Mouse (Mus musculus) spleen, postnatal 36 days (tissue): ENCODE results near the gene Ldb3.

Source experiments
- DNase-seq, 2 experiments: peaks; one replicate each; pipeline ENCODE4 v3.0.0; 2022; ENCODE audit warnings: low spot score in 2 of 2, mixed read lengths in 1 of 2

Gene Ldb3

DNA sequence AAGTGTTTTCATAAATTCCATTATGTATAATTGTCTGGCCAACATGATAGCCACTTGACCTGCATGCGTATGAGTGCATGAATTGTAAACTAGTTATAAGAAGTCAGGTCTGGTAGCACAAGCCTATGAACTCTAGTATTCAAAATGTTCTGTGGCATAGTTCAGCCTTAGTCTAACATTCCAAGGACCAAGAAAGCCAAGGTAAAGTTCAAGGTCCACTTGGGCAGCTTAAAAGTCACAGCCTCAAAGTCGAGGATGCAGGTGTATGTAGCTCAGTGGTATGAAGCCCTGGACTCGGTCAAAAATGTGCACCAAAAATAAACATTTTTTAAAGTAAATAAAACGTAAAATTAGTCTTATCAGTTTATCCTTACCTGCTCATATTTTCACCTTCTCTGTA, 75.9 kb downstream of the Ldb3 start:
- no peak for DNase-seq

DNA sequence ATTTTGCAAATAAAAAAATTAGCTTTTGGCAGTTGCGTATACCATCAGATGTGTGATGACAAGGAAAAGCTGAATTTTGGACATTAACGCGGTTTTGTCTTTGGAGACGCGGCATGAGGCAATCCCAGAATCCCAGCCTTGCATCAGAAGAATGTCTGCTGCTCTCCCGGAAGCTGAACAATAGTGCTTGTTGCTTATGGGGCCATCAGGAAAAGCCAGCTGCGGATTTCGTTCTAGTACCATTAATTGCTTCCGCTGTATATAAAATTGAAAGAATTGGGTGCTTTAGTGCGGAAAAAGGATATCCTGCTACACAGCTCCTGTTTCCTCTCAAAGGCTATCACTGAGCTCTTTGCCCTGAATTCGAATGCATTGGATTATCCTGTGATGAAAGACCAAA, 76.6 kb downstream of the Ldb3 start:
- DNase-seq: no peak

DNA sequence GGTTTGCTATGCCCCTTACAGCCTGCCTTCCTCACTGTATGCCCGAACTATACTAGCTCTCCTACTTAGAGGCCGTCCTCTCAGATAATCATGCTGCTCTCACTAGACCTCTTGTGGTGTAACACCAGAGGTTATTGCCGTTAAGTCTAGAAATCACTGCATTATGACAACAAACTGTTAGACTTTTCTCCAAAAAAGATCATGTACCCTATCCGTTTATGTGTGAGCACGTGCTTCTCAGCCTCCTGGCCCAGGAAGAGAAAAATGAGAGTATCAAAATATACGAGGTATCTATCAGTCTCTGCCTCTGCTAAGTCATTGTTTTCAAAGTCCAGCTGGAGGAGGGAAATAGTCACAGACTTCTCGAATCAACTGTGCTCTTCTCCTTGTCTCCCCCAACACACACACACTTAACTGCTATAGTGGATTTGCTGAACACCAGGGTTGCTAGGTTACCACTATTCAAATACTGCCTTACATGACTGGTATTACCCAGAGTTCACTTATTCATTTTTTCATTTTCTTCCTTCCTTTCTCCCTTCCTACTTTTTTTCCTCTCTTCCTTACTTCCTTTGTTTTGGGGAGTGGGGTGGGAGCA, 79.5 kb downstream of the Ldb3 start:
- DNase-seq: no peak

DNA sequence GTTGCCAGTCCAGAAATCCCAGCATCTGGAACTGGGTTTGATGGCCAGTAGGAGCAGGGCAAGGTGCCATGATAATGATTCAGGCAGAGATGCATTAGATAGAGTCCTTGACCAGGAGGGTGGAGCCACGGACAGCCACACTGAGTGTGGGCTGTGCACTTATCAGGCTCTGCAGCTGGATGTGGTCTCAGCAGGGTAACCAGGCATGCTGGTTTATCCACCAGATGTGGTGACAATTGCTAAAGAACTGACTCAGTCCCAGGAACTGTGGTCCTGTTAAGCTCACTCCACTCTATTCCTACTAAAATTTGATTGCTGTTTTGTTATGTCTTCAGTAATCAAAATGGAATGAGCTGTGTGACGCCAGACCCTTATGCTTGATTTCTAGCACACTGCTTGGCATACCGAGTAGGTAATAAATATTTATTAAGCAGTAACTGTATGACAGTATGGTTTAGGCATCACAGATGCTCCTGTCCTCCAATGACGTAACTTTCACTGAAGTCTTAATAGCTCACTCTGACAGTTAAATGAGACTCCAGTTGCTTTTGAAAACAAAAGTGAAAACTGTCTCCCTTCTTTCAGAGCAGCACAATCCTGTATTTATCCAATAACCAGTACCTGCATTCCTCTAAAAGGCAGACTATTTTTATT, 80.2 kb downstream of the Ldb3 start:
- DNase-seq: no peak

DNA sequence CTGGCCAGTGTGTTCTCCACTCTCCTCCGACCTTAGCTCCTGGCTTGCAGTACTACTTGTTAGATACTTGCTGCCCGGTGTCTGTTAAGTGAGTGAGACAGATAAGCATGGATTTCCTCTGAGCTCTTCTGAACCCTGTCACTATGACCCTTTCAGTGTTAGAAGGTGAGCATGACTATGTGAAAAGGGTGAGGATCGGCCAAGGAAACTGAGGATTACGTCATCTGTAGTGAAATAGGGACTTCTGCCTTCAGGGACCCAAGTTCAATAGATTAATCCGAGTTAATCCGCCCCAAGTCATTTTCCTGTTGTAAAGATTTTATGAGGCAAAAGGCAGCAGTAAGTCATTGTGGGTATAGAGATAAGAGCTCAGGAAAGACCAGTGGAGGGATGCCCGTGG, 83.2 kb downstream of the Ldb3 start:
- DNase-seq: no peak

DNA sequence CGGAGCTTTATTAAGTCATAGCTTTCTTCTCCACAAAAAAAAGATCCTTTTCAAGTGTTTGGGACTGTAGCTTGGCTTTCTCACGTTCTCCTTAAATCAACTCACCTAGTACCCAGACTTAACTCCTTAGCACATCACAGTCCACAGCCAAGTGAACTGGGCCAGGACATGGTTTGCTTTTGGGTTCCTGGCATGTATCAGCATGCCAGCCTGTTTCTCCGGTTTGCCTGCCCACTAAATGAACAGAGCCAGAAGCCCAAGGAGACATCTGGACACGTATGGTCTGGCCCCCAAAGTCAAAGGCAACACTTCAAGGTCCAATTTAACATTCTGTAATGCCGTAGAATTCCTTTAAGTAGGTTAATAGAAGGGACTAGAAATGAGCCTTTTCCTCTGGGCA, 84.1 kb downstream of the Ldb3 start:
- DNase-seq: no peak

DNA sequence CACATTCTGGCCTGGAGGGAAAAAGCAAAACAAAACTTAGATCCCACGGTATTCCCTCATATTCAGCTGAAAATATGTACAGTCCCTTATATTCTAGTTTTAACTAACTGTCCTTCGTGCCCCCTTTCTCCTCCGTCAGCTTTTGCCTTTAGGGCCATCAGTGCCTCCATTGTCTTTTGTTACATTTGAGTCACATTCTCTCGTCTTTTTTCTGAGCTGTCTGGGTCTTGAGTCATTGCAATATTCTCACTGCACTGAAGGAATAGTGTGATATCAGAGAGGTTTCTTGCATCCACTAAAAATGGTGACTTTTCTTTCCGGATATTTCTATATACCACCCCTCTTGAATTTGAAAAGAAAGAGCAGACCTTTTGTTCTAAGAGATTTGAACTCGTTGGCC, 84.7 kb downstream of the Ldb3 start:
- no peak for DNase-seq

DNA sequence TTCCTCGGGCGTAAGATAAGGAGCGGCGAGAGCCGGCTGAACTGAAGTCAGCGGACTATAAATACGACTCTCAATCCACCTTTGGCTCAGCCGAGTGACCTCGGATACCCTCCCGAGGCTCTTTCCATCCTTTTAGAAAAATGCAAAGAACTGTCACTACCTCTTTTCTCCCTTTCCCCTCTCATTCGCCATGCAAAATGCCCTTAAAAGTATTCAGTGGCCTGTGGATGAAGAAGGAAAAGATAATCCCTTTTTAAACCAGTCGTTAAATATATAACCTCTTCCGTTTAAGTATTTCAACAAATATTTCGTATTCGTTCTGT, 85.2 kb downstream of the Ldb3 start, which contains the start of gene Bmpr1a:
Bmpr1a (minus strand) TSS at position 17 of the 323 bp plus-strand sequence.
- no peak for DNase-seq

DNA sequence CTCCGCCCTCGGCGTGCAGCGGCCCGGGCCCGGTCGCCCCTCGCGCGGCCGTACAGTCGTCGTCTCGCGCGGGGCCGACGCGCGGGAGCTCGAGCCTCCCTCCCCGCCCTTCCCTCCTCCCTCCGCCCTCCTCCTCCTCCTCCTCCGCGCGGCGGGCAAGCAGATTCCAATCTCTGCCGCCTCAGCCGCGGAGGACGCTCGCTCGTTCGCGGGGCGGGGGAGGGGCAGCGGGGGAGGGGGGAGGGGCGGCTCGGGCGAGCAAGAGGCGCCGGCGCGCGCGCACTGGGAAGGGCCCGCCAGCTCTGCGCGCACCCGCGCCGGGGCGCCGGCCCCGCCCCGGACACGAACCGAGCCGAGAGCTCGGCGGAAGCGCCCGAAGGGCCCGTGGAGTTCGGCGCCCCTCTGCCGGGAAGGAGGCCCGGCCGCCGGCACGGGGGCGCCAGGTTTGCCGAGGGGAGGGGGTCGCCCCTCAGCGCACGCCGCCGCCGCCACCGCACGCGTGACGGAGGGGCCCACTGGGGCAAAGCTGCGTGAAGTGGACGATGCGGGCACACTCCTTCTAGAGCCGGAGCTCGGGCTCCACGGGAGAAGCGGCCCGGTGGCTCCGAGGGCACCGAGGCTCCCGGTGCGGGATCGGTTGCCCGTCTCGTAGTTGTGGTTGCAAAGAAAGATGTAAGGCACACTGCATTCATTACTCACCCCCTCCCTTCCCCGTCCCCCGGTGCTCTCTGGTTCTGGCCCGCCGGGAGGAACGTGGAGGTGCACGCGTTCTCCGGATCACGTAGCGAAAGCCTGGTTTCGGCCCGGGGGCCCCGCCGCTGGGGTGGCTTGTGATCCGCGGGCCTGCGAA, 85.8 kb downstream of the Ldb3 start:
- DNase-seq: peak; percentile 39 to 43

DNA sequence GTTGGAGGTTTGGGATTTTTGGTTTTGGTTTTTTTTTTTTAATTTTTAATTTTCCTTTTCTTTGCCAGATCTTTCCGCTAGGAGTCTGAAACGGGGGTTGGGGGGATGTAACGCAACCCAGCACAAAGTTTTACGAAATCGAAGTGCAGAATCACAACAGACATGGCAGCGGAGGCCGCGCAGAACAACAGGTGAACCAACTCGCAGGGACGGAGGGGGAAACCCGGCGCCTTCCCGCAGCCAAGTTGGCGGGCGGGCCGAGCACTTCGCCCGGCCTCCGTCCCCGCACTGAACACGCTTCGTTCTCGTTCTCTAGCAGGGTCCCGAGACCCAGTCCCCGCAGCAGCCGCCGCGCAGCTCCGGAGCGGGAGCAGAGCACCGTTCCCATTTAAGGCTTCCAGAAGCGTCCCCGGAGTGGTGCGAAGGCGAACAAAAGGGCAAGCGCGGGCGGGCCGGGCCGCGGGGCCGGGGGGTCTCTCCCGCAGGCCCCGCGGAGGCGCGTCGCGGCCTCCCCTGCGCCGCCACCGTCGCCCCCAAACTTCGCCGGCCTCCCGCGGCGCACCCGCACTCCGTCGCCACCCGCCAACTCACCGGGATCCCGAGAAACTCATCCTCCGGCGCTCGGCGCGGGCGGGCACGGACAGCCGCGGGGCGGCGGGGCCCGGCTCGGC, 86.5 kb downstream of the Ldb3 start:
- no peak for DNase-seq

DNA sequence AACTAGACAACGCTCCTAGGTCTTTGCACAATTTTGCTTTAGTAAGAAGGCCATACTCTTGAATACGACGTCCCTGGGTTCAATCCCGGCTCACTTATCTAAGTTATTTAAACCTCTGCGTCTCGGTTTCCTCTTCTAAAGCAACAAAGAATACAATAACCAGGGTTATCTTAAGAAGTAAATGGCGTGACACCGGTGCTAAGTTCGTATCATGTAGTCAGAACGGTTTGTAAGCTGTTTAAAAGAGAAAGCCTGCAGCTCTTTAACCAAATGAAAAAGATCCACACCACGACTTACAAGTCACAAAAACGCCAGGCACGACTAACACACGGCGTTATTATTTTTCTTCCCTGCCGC, 87.1 kb downstream of the Ldb3 start:
- DNase-seq: no peak

DNA sequence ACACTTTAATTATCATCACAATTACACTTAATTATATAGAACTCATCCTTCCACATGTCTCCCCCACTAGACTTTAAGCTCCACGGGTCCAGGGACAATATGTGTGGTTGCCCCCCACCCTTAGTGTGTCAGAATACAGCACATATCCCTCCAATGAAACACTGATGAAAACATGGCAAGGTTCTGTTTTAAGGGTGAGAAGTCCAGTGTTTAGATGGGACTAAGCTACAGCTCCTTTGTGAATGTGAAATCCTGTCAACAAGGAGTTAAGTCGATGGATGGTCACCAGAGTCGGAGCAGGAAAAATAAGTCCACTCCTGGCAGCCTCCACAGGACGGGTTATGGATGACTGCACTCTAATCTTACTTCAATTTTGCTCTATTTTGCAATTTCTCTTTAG, 88.2 kb downstream of the Ldb3 start:
- DNase-seq: no peak

DNA sequence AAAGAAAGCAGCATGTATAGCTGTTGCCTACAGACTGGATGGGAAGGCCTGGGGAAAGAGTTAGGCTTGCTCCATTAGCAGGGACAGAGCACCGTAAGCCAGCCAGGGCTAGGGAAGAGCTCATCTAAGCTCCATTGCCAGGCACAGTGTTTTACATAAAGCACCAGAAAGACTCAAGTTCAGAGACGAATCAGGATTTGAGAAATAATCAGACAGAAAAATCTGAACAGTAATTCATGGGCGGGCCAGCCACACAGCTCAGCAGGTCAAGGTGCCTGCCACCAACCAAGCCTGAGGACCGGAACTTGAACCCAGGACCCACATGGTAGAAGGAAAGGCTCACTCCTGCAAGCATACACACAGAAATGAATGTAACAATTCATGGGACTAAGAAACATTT, 88.8 kb downstream of the Ldb3 start:
- no peak for DNase-seq

DNA sequence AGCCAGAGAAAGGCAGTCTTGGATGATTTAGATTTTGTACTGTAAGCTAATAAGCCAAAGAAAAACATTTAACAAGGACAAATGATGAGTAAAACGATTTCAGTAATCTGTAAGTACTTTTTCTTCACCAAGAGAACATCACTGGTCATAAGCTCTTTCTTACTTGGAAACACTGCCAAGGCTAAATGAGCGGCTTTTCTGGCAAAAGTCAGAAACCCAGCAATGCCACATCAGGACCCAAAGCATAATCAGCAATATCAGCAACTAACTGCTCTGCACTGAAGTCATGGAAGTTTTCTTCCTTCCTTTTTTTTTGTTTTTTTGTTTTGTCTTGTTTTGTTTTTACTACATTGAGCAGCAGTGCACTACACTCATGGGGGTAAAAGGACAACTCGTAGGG, 91.1 kb downstream of the Ldb3 start:
- DNase-seq: no peak

DNA sequence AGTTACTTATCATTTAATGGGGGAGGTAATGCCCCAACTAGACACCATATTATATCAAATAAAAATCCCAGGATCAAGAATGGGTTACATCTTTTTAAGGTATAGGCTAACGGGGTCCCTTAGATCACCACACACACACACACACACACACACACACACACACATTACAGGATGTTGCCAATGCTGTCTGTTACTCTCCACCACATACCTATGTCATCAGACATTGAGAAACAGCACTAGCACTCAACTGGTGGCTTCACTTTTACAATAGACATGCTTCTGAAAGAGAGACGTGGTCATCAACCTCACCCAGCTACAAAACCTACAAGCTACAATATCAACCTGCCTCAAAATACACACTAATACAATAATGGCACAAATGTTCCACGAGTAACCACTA, 94.8 kb downstream of the Ldb3 start:
- no peak for DNase-seq

DNA sequence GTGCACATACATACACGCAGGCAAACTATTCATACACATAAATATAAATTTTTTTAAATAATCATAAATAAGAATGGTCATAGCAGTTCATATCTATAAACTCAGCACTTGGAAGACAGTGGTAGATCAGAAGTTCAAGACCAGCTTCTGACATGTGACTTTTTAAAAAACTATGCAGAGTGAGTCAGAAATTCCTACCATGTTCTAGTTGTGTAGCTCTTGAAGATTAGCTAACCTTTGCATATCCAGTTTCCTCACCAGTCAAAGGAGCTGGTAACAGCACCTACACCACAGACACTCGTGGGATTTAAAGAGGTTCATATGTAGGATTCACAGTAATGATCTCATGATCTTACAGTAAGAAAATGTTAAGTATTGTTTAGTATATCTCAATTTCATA, 95.8 kb downstream of the Ldb3 start:
- DNase-seq: no peak

DNA sequence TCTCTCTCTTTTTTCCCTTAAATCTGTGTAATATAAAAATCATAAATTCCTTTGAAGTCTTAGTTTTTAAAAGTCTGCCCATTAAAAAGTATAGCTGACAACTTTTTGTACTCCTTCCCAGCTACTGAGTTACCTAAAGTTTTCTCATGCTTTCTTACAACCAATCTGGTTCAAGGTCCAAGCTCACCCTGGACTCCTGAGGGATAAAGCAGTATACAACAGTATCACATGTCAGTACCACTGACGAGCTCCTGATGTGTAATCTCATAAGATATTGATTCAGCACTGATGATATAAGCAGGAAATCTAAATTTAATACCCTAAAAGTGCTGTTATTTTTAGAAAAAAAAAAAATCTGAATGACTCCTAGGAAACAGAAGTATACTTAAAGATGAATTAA, 97.5 kb downstream of the Ldb3 start:
- DNase-seq: no peak

DNA sequence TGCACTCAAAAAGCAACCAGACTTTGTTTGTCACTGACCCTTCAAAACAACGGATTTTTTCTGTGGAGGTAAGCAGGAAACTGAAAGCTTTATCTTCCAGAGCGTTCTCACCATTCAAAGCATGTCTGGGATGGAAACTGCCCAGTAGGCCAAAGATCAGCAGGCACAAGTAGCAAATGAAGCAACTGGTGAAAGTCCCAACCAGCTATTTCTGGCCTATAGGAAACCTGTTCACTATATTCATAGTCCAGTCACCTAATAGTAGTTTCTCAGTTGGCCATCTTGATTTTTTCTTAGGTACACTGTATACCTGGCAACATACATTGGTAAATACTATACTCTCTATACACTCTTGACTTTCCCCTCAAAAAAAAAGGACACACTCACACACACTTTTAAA, 98.6 kb downstream of the Ldb3 start:
- no peak for DNase-seq

DNA sequence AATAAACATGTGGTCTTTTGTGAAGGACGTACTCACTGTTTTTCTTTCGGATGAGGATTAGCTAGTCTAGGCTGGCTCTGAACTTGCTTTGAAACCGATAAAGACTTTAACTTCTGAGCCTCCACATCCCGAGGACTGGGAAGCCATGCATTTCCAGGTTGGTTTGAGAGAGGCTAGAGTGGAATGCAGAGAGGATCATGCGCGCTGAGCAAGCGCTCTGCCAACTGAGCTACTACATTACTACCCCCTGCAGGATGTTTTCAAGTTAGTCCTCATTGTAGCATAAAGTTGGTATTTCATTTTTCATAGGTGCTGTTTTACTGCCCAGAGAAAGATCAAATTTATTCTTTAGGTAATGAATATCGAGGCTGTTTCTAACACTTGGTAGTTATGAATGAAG, 102.3 kb downstream of the Ldb3 start:
- no peak for DNase-seq

DNA sequence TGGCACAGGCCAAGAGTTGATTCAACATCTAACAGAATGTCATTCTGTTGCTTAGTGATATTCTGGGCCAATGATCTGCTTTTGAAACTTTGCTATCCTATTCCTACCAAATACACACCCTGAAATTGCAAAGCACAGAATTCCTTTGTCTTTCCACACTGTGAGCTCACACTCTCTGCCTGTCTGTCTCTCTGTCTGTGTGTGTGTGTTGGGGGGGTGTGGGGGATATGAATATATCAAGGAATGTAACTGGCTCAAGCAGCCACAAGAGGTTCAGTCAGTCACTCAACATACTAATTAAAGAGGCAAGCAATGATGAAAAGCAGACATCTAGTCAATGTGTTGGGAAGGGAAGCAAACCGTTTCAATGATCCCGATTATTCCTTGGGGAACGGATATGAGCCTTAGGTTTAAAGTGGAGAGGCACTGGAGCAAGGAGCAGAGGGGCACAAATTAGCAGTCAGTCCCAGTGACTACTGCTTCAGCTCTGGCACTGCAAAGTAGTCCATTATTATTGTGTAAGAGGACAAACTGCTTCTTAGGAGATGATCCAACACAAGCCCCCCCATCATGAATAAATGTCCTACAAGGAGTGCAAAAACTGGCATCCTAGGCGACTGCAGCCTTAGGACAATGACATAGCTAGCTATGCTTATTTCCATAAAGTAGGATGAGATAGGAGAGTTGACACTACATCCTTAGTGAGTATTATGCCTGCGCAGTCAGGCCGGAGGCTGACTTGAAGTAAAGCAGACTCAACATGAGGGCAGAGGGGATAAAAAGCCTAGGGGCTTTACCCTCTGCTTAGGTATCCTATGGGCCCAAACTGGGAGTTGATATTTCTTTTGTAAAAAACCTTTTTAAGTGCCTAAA, 104.8 kb downstream of the Ldb3 start:
- DNase-seq: no peak
